In genomic region chr1:128734857-128735256, GRCm38 (mm10) we compare ENCODE assay signal across 11 mouse cellular contexts.
"Had no signal": no experiment of that assay in that cellular context is flagged by ENCODE, and none has a peak within 500 bp of the region (broad histone marks: within the 10 kb centered on the region; RNA-seq: fewer than 3 reads in every experiment).

No protein-coding gene starts in this region.

- ATAC-seq: liver, postnatal 0 days; lung, postnatal 0 days; midbrain, embryonic 13.5 days; midbrain, embryonic 15.5 days had no signal

- DNase-seq: liver, postnatal 0 days; lung, adult 2 months; lung, postnatal 14 days; lung, postnatal 36 days; right cerebral cortex, postnatal 14 days; thymus, adult 18-20 months; thymus, postnatal 14 days; thymus, postnatal 36 days had no signal
